Mouse (Mus musculus): ENCODE measurements at regions not wholly inside any gene's neighbourhood (a gene's known extent, or its start where the extent isn't known, plus 50 kb on each side); places are given as distances from the start of the nearest gene placed in this dataset.

DNA sequence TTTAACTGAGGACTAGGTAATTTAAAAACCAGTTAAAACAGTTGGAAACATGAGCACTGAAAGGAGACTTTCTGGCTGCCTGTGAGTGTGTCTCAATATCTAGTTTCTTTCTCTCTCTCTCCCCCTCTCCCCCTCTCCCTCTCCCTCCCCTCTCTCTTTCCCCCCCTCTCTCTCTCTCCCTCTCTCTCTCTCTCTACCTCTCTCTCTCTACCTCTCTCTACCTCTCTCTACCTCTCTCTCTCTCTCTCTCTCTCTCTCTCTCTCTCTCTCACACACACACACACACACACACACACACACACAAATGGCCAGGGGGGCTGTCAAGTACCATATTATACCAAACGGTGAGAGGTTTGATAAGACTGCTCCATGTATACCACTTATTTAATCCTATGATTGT lies 103.0 kb upstream of the Cacna2d1 start:
- TF ChIP-seq CTCF (IDR thresholded peaks at IDR 0.05; ENCODE audit: borderline replicate concordance, control insufficient read depth, extremely low read depth, insufficient read depth, low read length, poor library complexity), result no peak
- TF ChIP-seq POLR2A (IDR thresholded peaks at IDR 0.05; ENCODE audit: control insufficient read depth, extremely low read depth, insufficient read depth, low read length, poor library complexity), result no peak

Measured in thymus, adult 2 months (tissue).